Mouse (Mus musculus): ENCODE results near the gene Ssbp4.
A peak's percentile ranks its signal among the peaks of the same experiment; 100 is the strongest.

The Ssbp4 gene

DNA sequence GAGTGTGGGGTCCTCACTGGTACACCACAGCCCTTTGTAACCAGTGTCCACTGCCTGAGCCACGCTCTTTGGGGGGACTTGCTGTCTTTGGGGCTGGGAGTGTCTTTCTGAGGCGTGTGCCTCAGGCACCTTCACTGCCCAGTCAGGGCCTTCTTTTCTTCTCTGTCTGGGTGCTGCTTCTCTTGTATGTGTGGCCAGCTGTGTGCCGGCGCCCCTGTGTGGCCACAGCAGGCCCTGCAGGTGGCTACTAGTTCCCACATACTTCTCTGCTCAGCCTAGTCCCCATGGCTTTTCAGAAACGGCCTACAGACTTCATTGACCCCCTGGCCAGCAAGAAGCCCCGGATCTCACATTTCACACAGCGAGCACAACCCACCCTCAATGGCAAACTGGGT is 23.4 kb downstream of the Ssbp4 start:
- peak; percentile 64 to 67 for DNase-seq

DNA sequence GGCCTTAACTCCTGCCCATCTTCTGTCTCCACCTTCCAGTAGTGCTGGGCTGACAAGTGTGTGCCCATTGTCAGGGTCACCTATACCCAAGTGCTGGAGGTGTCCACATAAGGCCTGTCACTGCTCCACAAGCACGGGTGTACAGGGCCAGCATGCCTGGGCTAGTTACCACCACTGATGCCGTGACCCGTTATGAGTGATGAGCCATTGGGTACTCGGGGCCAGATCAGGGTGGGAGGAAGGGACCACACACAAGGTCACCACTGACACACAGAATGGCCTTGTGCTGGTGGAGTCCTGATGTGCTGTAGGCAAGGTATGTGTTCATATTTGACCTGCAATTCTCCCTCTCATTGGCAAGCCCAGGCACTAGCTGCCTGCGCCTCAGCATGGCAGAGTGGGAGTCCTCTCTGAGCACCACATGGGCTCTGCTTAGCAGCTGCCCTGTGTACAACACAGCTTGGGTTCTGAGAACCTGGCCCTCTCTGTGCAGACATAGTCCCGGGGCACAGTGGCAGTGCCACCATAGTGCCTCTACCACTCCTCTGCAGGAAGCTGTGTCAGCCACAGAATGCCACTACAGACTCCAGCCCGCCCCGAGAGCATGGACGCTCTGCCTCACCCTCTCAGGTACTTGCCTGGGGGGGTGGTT is 23.9 kb downstream of the Ssbp4 start:
- DNase-seq: no peak

DNA sequence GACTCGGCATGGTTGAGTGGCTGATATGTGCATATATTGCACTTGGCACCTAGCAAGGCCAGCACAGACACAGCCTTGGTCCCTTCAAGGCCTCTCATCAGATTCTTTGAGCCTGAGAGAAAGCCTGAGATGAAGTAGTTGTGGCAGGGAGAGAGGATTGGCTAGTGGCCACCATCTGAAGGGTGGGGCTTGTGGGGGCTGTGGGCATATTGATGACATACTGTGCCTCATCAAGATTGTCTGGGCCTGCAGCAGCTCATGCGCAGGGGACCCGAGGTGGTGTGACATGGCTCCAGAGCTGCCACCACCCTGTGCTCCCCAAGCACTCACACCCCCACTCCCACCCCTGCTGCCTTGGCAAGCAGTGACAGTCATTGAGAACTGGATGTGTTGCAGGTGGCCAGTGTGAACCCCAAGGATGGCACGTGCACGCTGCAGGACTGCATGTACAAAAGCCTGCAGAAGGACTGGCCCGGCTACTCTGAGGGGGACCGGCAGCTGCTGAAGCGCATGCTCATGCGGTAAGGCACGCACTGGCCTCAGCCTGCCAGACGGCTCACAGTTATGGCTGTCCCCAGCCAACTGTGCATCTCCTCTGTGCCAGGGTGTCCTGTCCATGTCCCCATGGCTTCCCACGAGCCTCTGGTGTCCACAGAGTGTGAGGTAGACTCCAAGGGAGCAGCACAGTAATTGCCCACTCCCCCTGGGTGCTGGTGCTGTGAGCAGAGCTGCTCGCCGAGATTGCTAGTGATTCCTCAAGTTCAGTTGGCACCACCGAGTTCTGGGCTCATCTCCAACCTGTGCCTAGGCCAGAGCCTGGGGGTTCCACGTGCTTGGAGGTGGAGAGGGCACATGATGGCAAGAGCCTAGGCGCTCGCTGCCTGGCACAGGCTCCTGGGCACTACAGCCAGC is 24.9 kb downstream of the Ssbp4 start:
- DNase-seq: peak; percentile 77 to 80

GRCm38 (mm10) chr8:70577207-70577606 is 31.5 kb downstream of the Ssbp4 start:
- DNase-seq: no peak

DNA sequence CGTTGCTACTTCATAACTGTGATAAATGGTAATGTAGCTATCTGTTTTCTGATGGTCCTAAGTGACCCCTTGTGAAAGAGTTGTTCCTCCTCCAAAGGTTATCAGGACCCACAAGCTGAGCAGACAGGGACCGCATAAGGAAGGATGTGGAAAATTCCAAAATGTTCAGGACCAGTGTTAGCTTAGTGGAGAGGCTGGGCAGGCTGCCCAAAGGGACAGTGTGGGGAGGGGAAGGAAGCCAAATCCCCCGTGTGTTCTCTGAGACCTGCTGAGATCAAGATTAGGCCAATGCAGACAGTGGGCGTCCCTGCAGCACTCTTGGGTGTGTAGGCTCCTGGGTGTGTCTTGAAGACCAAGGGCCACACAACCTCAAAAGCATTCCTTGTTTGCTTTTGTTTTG is 33.8 kb downstream of the Ssbp4 start:
- peak; percentile 76 for DNase-seq

DNA sequence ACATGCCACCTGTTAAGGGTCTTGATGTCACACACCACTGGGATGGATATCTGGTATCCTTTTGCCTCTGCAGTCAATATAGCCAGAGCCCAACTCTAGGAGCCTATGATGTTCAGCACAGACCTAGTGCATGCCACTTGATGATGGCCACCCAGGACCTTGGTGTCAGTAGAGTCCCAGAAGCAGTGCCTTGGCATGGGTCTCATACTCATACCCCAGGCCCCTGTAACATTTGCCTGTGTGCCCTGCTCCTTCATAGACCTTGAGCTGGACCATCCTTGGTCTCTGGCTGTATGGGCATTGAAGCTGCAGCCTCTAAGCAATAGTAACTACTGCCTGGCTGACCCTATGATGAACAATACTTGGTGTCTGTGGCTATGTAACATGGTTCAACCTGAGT is 34.4 kb downstream of the Ssbp4 start:
- DNase-seq: no peak

- DNase-seq: peak; percentile 59 to 66
Observed at GRCm38 (mm10) chr8:70570990-70571389, 37.7 kb downstream of the Ssbp4 start.

- no peak for DNase-seq
Observed at GRCm38 (mm10) chr8:70570360-70570759, 38.3 kb downstream of the Ssbp4 start.

DNA sequence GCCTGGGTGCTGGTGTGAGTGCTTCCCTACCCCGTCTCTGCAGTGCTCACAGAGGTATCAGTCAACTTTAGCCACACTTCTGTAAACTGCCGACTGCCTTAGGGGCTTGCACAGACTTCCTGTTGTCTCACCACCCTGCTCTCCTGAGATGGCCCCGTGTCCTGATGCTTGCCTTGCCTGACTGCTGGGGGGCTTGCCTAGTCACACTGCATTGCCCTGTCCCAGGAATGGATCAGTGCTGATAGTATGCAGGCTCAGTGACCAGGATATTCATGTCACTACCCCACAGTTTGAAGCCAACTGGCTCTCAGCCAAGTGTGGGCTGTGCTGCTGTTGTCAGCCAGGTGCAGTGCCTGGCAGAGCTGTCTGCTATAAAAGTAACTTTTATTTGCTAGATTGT is 43.1 kb downstream of the Ssbp4 start:
- no peak for DNase-seq

DNA sequence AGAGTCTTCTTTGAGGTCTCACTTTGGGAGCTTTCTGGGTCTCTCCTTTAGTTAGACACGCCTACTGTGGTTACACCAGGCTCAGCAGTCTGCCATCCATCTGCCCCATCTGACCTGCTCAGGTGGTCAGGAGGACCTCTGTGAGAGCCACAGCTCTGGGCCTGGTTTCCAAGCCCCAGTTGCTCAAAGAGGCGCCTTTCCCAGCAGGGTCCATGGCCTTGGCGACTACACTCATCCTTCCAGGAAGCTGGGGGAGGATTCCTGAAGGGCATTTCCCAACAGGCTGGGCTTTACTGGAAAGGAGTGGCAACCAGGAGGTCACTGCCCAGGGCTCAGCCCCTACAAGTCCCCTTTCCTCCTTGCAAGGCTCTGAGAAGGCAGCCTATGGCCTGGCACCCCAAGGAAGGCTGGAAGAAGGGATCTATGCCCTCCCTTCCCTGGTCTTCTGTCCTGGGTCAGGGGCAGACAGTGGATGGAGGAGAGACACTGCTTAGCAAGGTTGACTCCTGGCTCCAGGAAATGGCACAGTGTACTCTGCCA is 43.9 kb downstream of the Ssbp4 start:
- DNase-seq: no peak

DNA sequence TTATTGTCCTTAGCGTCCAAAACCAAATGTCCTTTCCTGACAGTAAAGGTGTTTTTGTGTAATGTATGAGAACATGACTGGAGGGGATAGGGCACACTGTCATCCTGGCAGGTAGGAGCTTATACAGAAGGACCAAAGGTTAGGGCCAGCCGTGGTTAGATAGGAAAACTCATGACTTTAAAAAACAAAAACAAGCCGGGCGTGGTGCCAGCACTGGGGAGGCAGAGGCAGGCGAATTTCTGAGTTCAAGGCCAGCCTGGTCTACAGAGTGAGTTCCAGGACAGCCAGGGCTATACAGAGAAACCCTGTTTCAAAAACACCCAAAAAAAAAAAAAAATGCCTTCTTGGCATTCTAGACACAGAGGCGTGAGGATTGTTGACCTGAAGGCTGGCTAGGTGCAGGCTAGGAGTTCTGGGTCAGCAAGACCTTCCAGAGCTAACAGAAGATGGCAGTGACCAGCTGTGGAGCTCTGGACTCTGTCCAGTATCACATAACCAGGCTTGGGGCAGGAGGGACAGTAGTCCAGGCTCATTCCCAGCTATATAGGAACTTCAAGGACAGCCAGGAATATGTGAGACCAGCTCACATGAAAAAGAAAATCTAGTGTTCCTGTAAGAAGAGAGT is 44.8 kb downstream of the Ssbp4 start:
- no peak for DNase-seq

DNA sequence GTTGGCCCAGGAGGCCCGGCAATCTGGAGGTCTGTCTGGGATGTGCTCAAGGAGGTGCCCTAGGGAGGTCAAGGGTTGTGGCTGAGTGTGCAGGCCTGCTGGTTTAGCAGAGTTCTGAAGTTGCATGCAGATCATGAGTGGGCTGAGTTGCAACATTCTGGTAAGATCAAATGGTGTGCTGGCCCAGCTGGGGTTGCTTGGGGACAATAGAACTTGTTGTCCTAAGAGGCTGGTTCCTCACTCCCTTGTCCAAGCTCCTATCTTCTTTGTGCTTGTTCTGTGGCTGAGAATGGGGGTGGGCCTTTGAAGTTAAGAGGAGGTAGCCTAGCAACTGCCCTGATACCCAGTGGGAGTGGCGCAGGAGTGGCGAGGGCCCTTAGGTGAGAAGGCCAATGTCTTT is 45.9 kb downstream of the Ssbp4 start:
- DNase-seq: no peak

- no peak for DNase-seq
Observed at GRCm38 (mm10) chr8:70561809-70562535, 46.7 kb downstream of the Ssbp4 start.

- DNase-seq: no peak
Observed at GRCm38 (mm10) chr8:70561357-70561756, 47.3 kb downstream of the Ssbp4 start.

GRCm38 (mm10) chr8:70560564-70560963 is 48.1 kb downstream of the Ssbp4 start:
- no peak for DNase-seq

- DNase-seq: peak; percentile 51 to 60
Observed at GRCm38 (mm10) chr8:70560096-70560495, 48.6 kb downstream of the Ssbp4 start.

DNA sequence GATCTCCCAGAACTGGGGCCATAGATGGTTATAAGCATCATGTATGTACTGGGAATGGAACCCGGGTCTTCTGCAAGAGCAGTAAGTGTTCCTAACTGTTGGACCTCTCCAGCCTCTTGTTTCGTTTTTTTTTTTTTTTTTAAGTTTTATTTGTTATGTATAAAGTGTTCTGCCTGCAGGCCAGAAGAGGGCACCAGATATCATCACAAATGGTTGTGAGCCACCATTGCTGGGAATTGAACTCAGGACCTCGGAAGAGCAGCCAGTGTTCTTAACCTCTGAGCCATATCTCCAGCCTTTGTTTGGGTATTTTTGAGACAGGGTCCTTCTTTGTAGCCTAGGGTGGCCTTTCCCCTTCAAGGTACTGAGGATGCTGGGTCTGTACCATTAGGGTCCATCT is 49.7 kb downstream of the Ssbp4 start:
- no peak for DNase-seq

GRCm38 (mm10) chr8:70558334-70558733 is 50.3 kb downstream of the Ssbp4 start:
- DNase-seq: no peak

DNA sequence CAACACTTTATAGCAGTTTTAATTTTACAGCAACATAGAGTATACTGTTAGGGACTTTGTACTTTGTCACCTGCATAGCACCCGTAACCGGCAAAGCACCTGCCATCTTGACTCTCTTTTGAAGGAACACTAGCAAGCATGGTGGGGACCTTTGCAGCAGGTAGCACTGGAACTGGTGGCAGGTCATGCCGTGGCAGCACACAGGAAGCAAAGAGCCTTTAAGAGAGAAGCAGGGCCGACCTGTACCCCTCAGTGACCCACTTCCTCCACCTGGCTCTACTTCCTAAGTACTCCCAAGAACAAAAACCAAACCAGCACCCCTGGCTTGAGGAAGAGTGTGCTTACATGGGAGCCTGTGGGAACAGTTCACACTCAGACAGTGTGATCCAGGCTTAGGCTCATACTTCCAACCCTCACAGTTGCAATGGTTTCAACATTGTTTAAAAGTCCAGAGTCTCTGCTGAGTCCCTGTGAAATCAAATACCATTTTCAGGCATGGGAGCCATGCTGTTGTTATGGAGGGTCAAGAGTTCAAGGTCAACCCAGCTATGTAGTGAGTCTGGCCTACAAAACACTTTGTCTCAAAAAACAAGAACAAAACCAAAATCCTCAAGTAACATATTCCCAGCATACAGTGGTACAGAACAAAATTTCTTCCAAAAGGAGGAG is 53.5 kb downstream of the Ssbp4 start:
- no peak for DNase-seq

GRCm38 (mm10) chr8:70553740-70554139 is 54.9 kb downstream of the Ssbp4 start:
- peak; percentile 73 to 77 for DNase-seq

GRCm38 (mm10) chr8:70552836-70553235 is 55.8 kb downstream of the Ssbp4 start:
- no peak for DNase-seq

DNA sequence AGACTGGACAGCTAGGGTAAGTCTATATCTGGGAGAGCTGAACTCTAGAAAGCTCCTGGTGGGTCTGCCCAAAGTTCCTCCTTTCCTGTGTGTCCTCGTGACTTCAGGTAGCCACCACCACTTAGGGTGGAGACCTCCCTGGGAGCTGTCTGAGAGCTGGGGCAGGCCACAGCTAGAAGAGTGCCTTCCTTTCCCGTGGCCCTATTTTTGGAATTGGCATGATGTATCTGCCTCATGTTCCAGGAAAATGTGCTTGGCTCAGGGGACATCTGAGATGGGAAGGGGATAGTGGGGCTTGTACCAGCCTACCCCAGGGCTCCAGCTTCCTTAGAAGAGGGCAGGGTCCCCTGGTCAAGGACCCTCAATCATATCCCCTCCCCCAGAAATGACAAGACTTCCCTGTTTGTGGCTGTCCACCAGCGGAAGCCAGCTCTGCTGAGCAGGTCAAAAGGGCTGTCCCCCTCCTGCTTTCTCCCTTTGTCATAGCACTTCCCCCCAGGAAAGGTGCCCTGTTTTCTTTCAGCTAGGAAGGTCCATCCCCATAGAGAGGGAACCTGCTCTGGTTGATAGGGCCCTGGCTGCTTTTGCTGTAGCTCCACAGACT is 57.0 kb downstream of the Ssbp4 start:
- peak in 1 of 2 experiments; percentile 33 for DNase-seq
